Mouse (Mus musculus): ENCODE measurements at regions not wholly inside any gene's neighbourhood (a gene's known extent, or its start where the extent isn't known, plus 50 kb on each side); places are given as distances from the start of the nearest gene placed in this dataset.

DNA sequence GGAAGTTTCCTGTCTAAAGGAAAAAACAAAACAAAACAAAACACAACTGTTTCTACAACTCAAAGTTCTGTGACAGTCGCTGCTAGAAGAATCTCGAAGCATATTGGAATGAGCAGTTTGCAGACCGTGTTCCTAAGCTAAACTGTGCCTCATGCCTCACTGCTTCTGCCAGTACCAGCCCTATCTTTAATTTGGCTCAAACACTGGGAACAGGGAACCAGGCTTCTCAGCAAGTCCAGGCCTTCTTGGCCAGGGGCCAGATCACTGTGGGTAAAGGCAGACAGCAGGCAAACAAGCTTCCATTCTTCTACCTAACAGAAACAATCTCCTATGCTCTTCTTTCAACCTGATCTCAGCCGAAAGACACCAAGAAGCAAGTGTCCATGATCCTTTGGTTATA, 56.5 kb downstream of the Tmsb4x start:
- TF ChIP-seq NANOG (IDR thresholded peaks at IDR 0.05; ENCODE audit: borderline replicate concordance, low read length) (no peak), CTCF (conservative IDR thresholded peaks at IDR 0.05; ENCODE audit: low read length) (no peak), POU5F1 (IDR thresholded peaks at IDR 0.05; ENCODE audit: borderline replicate concordance, low read length) (no peak)
- Histone ChIP-seq H3K36me3 (ENCODE audit: insufficient read depth, low read length) (no peaks in the 10 kb centered on the region), H3K4me3 (replicated peaks; ENCODE audit: low read length) (no peak overlapping the region), H3K9me3 (ENCODE audit: low read length) (no peaks in the 10 kb centered on the region), H3K27me3 (ENCODE audit: insufficient read depth, low read length) (no peaks in the 10 kb centered on the region), H3K4me1 (replicated peaks; ENCODE audit: low read depth, low read length) (peaks cover 11% of the 10 kb centered on the region)

DNA sequence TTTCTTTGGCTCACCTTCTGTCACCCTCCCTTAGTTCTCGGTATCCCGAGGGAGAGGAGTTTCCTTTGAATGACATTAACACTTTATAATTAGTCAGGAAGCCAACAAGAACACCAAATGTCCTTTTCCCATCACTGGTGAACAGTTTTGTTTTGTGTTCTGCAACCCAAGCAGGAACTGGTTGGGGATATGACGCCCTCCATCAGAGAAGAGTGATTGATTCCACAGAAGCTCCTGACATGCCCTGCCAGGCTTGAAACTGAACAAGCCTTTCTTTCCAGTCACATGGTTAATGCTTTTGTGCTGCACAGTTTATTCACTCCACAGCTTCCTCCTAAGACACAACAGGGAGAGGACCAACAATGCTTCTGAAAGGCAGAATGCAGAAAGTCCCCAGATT, 57.8 kb downstream of the Tmsb4x start:
- H3K4me3 ChIP-seq (replicated peaks; ENCODE audit: low read length): no peak overlapping the region
- TF ChIP-seq POU5F1 (IDR thresholded peaks at IDR 0.05; ENCODE audit: borderline replicate concordance, low read length) (no peak), NANOG (IDR thresholded peaks at IDR 0.05; ENCODE audit: borderline replicate concordance, low read length) (no peak), CTCF (conservative IDR thresholded peaks at IDR 0.05; ENCODE audit: low read length) (no peak)
- H3K27me3 ChIP-seq (ENCODE audit: insufficient read depth, low read length): no peaks in the 10 kb centered on the region
- no peaks in the 10 kb centered on the region for H3K9me3 ChIP-seq (ENCODE audit: low read length)
- 0 out of 2 replicates have a peak, but pooled peaks cover 5% of the 10 kb centered on the region for H3K4me1 ChIP-seq (replicated peaks; ENCODE audit: low read depth, low read length)
- no peaks in the 10 kb centered on the region for H3K36me3 ChIP-seq (ENCODE audit: insufficient read depth, low read length)

DNA sequence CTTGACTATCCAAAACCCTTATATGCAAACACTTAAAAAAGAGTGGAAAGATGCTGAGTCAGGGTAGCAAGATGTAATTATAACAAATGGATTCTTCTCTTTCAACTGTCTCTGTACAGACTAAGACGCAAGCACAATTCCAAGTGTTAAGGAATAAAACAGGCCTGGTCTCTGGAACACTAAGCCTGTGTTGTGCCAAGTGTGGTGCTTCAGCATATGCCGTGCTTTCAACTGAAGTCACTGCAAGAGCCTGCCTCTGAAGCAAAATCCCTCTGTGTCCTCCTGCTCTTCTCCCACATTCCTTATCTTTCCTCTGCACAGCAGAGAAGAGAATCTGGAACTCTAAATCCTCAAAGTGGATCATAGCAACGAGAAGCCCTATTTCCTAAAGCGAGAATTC, 59.7 kb downstream of the Tmsb4x start:
- Histone ChIP-seq H3K9me3 (ENCODE audit: low read length) (no peaks in the 10 kb centered on the region), H3K4me1 (replicated peaks; ENCODE audit: low read depth, low read length) (0 out of 2 replicates have a peak, but pooled peaks cover 5% of the 10 kb centered on the region), H3K27me3 (ENCODE audit: insufficient read depth, low read length) (no peaks in the 10 kb centered on the region), H3K36me3 (ENCODE audit: insufficient read depth, low read length) (no peaks in the 10 kb centered on the region), H3K4me3 (replicated peaks; ENCODE audit: low read length) (no peak overlapping the region)
- TF ChIP-seq POU5F1 (IDR thresholded peaks at IDR 0.05; ENCODE audit: borderline replicate concordance, low read length): no peak
- no peak for TF ChIP-seq CTCF (conservative IDR thresholded peaks at IDR 0.05; ENCODE audit: low read length)
- no peak for TF ChIP-seq NANOG (IDR thresholded peaks at IDR 0.05; ENCODE audit: borderline replicate concordance, low read length)

DNA sequence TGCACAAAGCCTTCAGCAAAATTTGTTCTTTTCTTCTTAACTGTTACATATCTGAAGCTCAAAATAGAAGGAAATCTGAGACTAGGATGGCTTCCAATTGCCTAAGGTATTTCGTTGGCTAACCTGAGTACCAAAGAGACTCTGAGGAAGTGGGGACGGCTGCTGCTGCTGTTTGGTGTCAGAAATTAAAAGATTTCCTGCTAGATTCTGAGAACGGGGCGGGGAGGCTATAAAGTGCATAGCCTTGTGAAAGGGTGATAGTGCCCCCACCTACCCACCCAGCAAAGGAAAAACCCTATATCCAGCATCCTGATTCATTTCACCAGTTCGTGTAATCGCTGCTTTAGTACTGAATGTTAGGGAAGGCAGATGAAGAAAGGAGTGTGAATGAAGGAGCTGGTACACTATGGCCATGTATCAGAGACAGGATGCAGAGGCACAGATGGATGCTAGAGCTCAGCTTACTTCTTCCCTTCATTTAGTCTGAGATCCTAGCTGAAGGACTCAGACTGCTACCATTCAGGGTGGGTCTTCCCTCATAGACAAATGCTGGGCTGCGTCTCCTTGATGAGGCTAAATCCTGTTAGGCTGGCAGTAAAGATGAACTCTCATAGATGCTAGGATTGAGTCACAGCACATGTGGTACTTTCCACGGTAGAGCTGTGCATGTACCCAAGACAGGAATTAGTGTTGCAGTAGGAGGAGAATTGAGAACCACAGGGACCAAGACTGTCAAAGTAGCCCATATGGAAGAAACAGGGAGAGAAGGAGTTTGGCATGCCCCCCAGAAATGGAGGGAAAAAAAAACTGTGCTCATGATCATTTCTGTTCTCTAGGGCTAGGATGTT, 62.4 kb downstream of the Tmsb4x start:
- Histone ChIP-seq H3K4me1 (replicated peaks; ENCODE audit: low read depth, low read length) (0 out of 2 replicates have a peak, but pooled peaks cover 5% of the 10 kb centered on the region), H3K4me3 (replicated peaks; ENCODE audit: low read length) (no peak overlapping the region), H3K9me3 (ENCODE audit: low read length) (no peaks in the 10 kb centered on the region), H3K36me3 (ENCODE audit: insufficient read depth, low read length) (no peaks in the 10 kb centered on the region), H3K27me3 (ENCODE audit: insufficient read depth, low read length) (no peaks in the 10 kb centered on the region)
- TF ChIP-seq POU5F1 (IDR thresholded peaks at IDR 0.05; ENCODE audit: borderline replicate concordance, low read length) (no peak), NANOG (IDR thresholded peaks at IDR 0.05; ENCODE audit: borderline replicate concordance, low read length) (no peak), CTCF (conservative IDR thresholded peaks at IDR 0.05; ENCODE audit: low read length) (no peak)

DNA sequence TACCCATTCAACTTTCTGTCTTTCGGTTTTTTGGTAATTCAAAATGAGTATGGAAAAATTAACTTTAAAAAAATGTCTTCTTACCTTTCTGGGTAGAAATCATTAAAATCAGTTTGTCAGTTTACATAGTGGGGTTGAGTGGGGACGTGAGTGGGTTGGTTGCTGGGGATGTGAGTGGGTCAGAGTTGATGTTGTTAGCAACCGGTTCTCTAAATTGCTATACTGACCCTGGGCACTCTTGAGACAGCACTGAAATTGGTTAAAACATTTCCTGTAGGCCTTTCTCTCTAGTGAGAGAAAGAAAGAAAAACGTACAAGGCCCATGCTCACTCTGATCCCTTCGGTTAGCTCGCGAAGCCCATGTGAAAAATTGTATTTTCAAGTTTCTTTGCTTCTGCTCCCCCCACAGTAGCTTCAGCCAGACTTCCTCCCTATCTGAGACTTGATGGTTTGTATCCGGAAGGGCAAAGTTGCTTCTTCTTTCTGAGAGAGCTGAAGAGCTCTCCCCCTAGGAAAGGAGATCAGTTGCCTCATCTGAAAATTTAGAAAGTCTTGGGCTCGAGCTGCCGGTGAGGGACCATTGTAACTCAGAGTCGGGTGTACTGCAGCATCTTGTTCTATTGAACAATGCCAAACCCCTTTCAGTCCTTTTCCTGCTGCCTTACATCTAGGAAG, 63.5 kb downstream of the Tmsb4x start:
- Histone ChIP-seq H3K4me1 (replicated peaks; ENCODE audit: low read depth, low read length) (no peaks in the 10 kb centered on the region), H3K36me3 (ENCODE audit: insufficient read depth, low read length) (no peaks in the 10 kb centered on the region), H3K4me3 (replicated peaks; ENCODE audit: low read length) (no peak overlapping the region), H3K27me3 (ENCODE audit: insufficient read depth, low read length) (no peaks in the 10 kb centered on the region), H3K9me3 (ENCODE audit: low read length) (no peaks in the 10 kb centered on the region)
- no peak for TF ChIP-seq POU5F1 (IDR thresholded peaks at IDR 0.05; ENCODE audit: borderline replicate concordance, low read length)
- no peak for TF ChIP-seq CTCF (conservative IDR thresholded peaks at IDR 0.05; ENCODE audit: low read length)
- TF ChIP-seq NANOG (IDR thresholded peaks at IDR 0.05; ENCODE audit: borderline replicate concordance, low read length): no peak

DNA sequence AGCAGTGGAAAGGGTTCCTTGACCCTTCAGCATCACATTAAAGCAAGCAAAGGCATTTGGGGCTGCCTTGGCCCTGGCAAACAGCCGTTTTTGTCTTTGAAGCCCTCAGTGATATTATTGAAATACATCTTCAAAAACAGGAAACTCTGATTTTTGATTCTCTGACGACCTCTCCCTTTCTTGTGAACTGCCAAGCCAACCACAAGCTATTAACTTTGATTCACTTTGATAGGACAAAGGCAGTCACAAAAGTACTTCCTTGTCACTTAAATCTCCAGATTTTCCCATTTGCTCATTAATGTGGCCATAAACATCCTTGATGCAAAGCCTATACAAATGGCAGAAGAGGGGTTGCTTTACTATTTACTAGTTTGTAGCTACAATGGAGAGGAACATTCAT, 70.0 kb downstream of the Tmsb4x start:
- no peaks in the 10 kb centered on the region for H3K4me1 ChIP-seq (replicated peaks; ENCODE audit: low read depth, low read length)
- H3K36me3 ChIP-seq (ENCODE audit: insufficient read depth, low read length): no peaks in the 10 kb centered on the region
- H3K9me3 ChIP-seq (ENCODE audit: low read length): no peaks in the 10 kb centered on the region
- no peaks in the 10 kb centered on the region for H3K27me3 ChIP-seq (ENCODE audit: insufficient read depth, low read length)
- TF ChIP-seq POU5F1 (IDR thresholded peaks at IDR 0.05; ENCODE audit: borderline replicate concordance, low read length): no peak
- no peak for TF ChIP-seq NANOG (IDR thresholded peaks at IDR 0.05; ENCODE audit: borderline replicate concordance, low read length)
- TF ChIP-seq CTCF (conservative IDR thresholded peaks at IDR 0.05; ENCODE audit: low read length): no peak
- no peak overlapping the region for H3K4me3 ChIP-seq (replicated peaks; ENCODE audit: low read length)

DNA sequence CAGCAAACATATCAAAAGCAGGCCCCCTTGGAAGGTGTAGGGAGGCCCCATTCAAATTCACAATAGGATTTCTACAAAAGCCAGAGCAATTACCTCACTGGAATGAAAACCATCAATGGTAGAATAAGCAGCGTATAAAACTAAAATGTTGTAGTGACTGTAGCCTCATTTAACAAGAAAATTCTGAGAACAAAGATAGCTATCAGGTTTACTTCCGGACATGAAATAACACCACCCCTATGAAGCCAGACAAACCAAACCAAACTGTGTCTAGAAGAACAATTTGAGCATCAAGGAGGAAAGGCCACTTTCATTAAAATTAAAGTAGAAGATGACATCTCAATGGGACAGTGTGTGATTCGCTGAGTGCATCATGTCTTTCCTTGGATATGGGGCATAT, 74.9 kb downstream of the Tmsb4x start:
- no peaks in the 10 kb centered on the region for H3K9me3 ChIP-seq (ENCODE audit: low read length)
- no peak overlapping the region for H3K4me3 ChIP-seq (replicated peaks; ENCODE audit: low read length)
- H3K36me3 ChIP-seq (ENCODE audit: insufficient read depth, low read length): no peaks in the 10 kb centered on the region
- no peaks in the 10 kb centered on the region for H3K27me3 ChIP-seq (ENCODE audit: insufficient read depth, low read length)
- TF ChIP-seq POU5F1 (IDR thresholded peaks at IDR 0.05; ENCODE audit: borderline replicate concordance, low read length) (no peak), CTCF (conservative IDR thresholded peaks at IDR 0.05; ENCODE audit: low read length) (no peak)
- no peaks in the 10 kb centered on the region for H3K4me1 ChIP-seq (replicated peaks; ENCODE audit: low read depth, low read length)

DNA sequence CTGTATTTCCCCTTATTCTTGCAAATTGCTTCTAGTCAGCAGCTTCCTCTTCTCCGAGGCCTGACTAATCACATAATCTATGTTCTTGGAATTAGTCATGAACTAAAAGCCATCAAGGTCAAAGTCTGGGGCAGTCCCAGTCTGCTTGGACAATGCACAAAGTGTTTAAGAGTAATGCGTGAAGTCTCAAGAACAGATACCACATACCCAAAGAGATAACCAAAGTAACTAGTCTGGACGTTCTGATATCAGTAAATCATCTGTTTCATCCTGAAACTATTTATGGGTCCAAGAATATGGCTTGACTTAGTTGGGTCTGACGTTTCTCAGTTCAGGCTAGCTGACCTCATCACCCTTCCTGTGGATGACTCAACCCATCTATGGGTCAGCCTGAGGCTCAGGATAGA, 76.1 kb downstream of the Tmsb4x start:
- Histone ChIP-seq H3K4me1 (replicated peaks; ENCODE audit: low read depth, low read length) (no peaks in the 10 kb centered on the region), H3K36me3 (ENCODE audit: insufficient read depth, low read length) (no peaks in the 10 kb centered on the region), H3K4me3 (replicated peaks; ENCODE audit: low read length) (no peak overlapping the region), H3K9me3 (ENCODE audit: low read length) (no peaks in the 10 kb centered on the region), H3K27me3 (ENCODE audit: insufficient read depth, low read length) (no peaks in the 10 kb centered on the region)
- no peak for TF ChIP-seq NANOG (IDR thresholded peaks at IDR 0.05; ENCODE audit: borderline replicate concordance, low read length)
- TF ChIP-seq POU5F1 (IDR thresholded peaks at IDR 0.05; ENCODE audit: borderline replicate concordance, low read length): no peak
- no peak for TF ChIP-seq CTCF (conservative IDR thresholded peaks at IDR 0.05; ENCODE audit: low read length)
